Mouse (Mus musculus): ENCODE data around the gene Trib2. TPM values are rescaled to one million over a fixed set of nuclear protein-coding genes. Genes with fewer than 3 reads are reported as not detected.

Gene Trib2
- total and polyA plus RNA-seq, 3 experiments = 20.1 to 80.6 (median 53.8) TPM

GRCm38 (mm10) chr12:15801571-15801930 is 15.2 kb downstream of the Trib2 start:
- peaks cover 0 to 20% of the 10 kb centered on the region in 2 experiments; a peak in 2 of 4 replicates for H3K36me3 ChIP-seq (ENCODE audit: control insufficient read depth in 1 of 2, insufficient read depth in 2 of 2, low read length in 2 of 2)

GRCm38 (mm10) chr12:15800914-15801570 is 15.7 kb downstream of the Trib2 start:
- H3K4me1 ChIP-seq (ENCODE audit: control insufficient read depth in 1 of 2, insufficient read depth in 2 of 2, low read length in 2 of 2) = no peaks in the 10 kb centered on the region
- H3K36me3 ChIP-seq (ENCODE audit: control insufficient read depth in 1 of 2, insufficient read depth in 2 of 2, low read length in 2 of 2) = peaks cover 0 to 18% of the 10 kb centered on the region in 2 experiments; a peak in 2 of 4 replicates
- H3K79me2 ChIP-seq (ENCODE audit: control insufficient read depth, insufficient read depth, low read length, poor library complexity) = no peaks in the 10 kb centered on the region
- DNase-seq (ENCODE audit: low read depth, low spot score) = no peak
- H3K4me3 ChIP-seq (ENCODE audit: control insufficient read depth in 1 of 2, insufficient read depth in 1 of 2, low read depth in 2 of 2, low read length in 2 of 2) = no peak overlapping the region
- no peaks in the 10 kb centered on the region for H3K27me3 ChIP-seq (ENCODE audit: control insufficient read depth in 1 of 2, insufficient read depth in 2 of 2, low read length in 2 of 2)
- no peaks in the 10 kb centered on the region for H3K9me3 ChIP-seq (replicated peaks; ENCODE audit: insufficient read depth, low read length)
- no peak for TF ChIP-seq RCOR1 (IDR thresholded peaks at IDR 0.05; ENCODE audit: low read depth, low read length)
- TF ChIP-seq CHD1 (IDR thresholded peaks at IDR 0.05; ENCODE audit: low read depth, low read length) = no peak
- no peak for TF ChIP-seq MAZ (IDR thresholded peaks at IDR 0.05; ENCODE audit: low read depth, low read length)
- TF ChIP-seq EP300 (IDR thresholded peaks at IDR 0.05; ENCODE audit: low read depth in 1 of 2, low read length in 2 of 2) = no peak
- no peak for TF ChIP-seq ZKSCAN1 (IDR thresholded peaks at IDR 0.05; ENCODE audit: low read depth, low read length)
- TF ChIP-seq TBP (IDR thresholded peaks at IDR 0.05; ENCODE audit: low read depth, low read length) = no peak
- TF ChIP-seq NRF1 (IDR thresholded peaks at IDR 0.05; ENCODE audit: insufficient read depth, low read depth, low read length, poor library complexity, severe bottlenecking) = no peak
- no peak for TF ChIP-seq CHD2 (IDR thresholded peaks at IDR 0.05; ENCODE audit: low read length)
- no peak overlapping the region for H3K9ac ChIP-seq (ENCODE audit: control insufficient read depth, low read depth, low read length, poor library complexity, severe bottlenecking)
- no peak overlapping the region for H3K27ac ChIP-seq (ENCODE audit: control insufficient read depth, low read depth, low read length)

More at GRCm38 (mm10) chr12:15801571-15801930, 15.2 kb downstream of the Trib2 start:
- DNase-seq (ENCODE audit: low read depth, low spot score) = no peak
- TF ChIP-seq KAT2A (conservative IDR thresholded peaks at IDR 0.05; ENCODE audit: low read depth, low read length) (no peak), NRF1 (IDR thresholded peaks at IDR 0.05; ENCODE audit: insufficient read depth, low read depth, low read length, poor library complexity, severe bottlenecking) (no peak), GABPA (IDR thresholded peaks at IDR 0.05; ENCODE audit: low read depth, low read length) (no peak), USF1 (IDR thresholded peaks at IDR 0.05; ENCODE audit: low read depth, low read length) (no peak), POLR2A (IDR thresholded peaks at IDR 0.05; ENCODE audit: control insufficient read depth in 1 of 2, insufficient read depth in 1 of 2, low read depth in 1 of 2, low read length in 2 of 2, poor library complexity in 1 of 2) (no peak), USF2 (IDR thresholded peaks at IDR 0.05; ENCODE audit: borderline replicate concordance in 1 of 2, insufficient read depth in 1 of 2, low read depth in 1 of 2, low read length in 2 of 2) (no peak), ZNF384 (IDR thresholded peaks at IDR 0.05; ENCODE audit: low read depth, low read length) (no peak), BHLHE40 (IDR thresholded peaks at IDR 0.05; ENCODE audit: borderline replicate concordance, low read depth, low read length) (no peak), MYC (IDR thresholded peaks at IDR 0.05; ENCODE audit: low read depth, low read length) (no peak), MAFK (IDR thresholded peaks at IDR 0.05; ENCODE audit: borderline replicate concordance, low read depth, low read length) (no peak)
- Histone ChIP-seq H3K9me3 (replicated peaks; ENCODE audit: insufficient read depth, low read length) (no peaks in the 10 kb centered on the region), H3K4me1 (ENCODE audit: control insufficient read depth in 1 of 2, insufficient read depth in 2 of 2, low read length in 2 of 2) (no peaks in the 10 kb centered on the region), H3K79me2 (ENCODE audit: control insufficient read depth, insufficient read depth, low read length, poor library complexity) (no peaks in the 10 kb centered on the region), H3K4me3 (ENCODE audit: control insufficient read depth in 1 of 2, insufficient read depth in 1 of 2, low read depth in 2 of 2, low read length in 2 of 2) (no peak overlapping the region), H3K27me3 (ENCODE audit: control insufficient read depth in 1 of 2, insufficient read depth in 2 of 2, low read length in 2 of 2) (no peaks in the 10 kb centered on the region), H3K9ac (ENCODE audit: control insufficient read depth, low read depth, low read length, poor library complexity, severe bottlenecking) (no peak overlapping the region), H3K27ac (ENCODE audit: control insufficient read depth, low read depth, low read length) (no peak overlapping the region)

Measured in MEL (cell line).